Mouse (Mus musculus): ENCODE measurements at regions not wholly inside any gene's neighbourhood (a gene's known extent, or its start where the extent isn't known, plus 50 kb on each side); places are given as distances from the start of the nearest gene placed in this dataset.

DNA sequence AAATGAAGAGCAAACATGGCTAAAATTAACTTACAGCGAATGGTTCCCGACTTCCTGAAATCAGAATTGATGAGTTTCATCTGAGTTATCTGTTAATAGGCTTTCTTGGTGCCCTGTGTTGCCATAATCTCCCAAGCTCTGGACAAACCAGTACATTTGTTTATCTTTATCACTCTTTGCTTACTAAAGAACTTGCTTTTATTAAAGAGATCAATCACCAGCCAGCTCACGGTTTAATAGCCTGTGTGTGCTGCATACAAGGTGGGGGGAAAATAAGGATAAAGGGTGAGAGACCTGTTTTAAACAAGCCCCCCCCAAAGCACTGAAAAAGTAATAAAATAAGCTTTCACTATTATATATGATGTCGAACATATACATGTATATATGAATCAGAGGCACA is 441.3 kb downstream of the Rwdd3 start:
- TF ChIP-seq CTCF (conservative IDR thresholded peaks at IDR 0.05; ENCODE audit: low read length): no peak
- TF ChIP-seq POU5F1 (IDR thresholded peaks at IDR 0.05; ENCODE audit: borderline replicate concordance, low read length): no peak
- no peak for TF ChIP-seq NANOG (IDR thresholded peaks at IDR 0.05; ENCODE audit: borderline replicate concordance, low read length)

Data from E14TG2a.4 (cell line).